Mouse (Mus musculus): ENCODE measurements around the gene Ttll9. TPM values are rescaled to one million over a fixed set of nuclear protein-coding genes. Genes with fewer than 3 reads are reported as not detected.

Ttll9 gene
- total RNA-seq, 2 experiments from 2014 or later: not detected

GRCm38 (mm10) chr2:152939846-152940245, 22.4 kb upstream of the Ttll9 start:
- intact Hi-C loops (cut with DNase I): loop anchor here (5.0 kb wide), 1 partner anchor 77 kb away; the partner anchor contains the start of gene Pdrg1
- DNase-seq (ENCODE audit: low spot score): no peak

GRCm38 (mm10) chr2:152941106-152941505, 21.2 kb upstream of the Ttll9 start:
- intact Hi-C loops (cut with DNase I): loop anchor here (5.0 kb wide), 1 partner anchor 76 kb away; the partner anchor contains the start of gene Pdrg1

DNA sequence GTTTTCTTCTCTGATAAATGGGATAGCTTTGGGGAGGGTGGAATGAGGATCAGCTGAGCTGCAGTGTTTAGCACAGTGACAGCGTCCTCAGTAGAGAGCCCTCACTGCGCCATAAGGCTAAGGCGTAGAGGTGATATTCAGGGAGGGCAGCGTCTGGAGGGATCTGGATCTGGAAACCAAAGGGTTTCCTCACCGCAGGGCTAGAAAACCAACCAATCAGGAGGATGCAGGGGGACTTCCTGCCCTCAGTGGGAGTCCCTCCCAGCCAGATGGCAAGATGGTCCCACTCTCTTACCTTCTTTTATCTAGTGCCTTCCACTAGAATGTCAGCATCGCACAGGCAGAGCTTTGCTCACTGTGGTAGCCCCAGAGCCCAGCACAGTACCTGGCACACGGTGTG, 20.5 kb upstream of the Ttll9 start:
- intact Hi-C loops (cut with DNase I): loop anchor here (5.0 kb wide), 1 partner anchor 76 kb away; the partner anchor contains the start of gene Pdrg1
- no peak for DNase-seq (ENCODE audit: low spot score)

More at GRCm38 (mm10) chr2:152941106-152941505, 21.2 kb upstream of the Ttll9 start:
- DNase-seq (ENCODE audit: low spot score): no peak

- intact Hi-C loops (cut with DNase I): loop anchor here (5.0 kb wide), 1 partner anchor 74 kb away; the partner anchor contains the start of gene Pdrg1
- DNase-seq (ENCODE audit: low spot score): no peak
Observed at GRCm38 (mm10) chr2:152942898-152943515, 19.3 kb upstream of the Ttll9 start.

GRCm38 (mm10) chr2:152943568-152943967, 18.7 kb upstream of the Ttll9 start:
- intact Hi-C loops (cut with DNase I): loop anchor here (5.0 kb wide), 1 partner anchor 74 kb away; the partner anchor contains the start of gene Pdrg1
- no peak for DNase-seq (ENCODE audit: low spot score)

- no peak for DNase-seq (ENCODE audit: low spot score)
- intact Hi-C loops (cut with DNase I): loop anchor here (5.0 kb wide), 1 partner anchor 73 kb away; the partner anchor contains the start of gene Pdrg1
Observed at GRCm38 (mm10) chr2:152944013-152944412, 18.3 kb upstream of the Ttll9 start.

DNA sequence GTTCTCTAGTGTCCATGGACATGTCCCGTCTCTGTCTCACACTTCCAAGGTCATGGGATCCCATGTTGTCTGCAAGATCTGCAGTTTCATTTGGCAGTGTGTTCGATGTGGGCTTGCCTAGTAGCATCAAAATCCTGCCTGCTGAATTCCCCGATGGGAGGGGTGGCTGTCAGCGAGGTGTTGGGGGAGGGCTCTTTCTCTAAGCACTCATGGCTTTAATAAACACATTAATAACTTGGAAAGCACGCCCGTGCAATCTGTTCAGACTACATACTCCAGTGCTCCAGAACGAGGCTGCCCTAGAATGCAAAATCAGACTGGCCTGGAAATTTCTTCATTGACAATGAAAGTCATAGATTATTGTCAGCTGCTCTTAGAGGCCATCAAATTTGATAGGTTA, 15.2 kb upstream of the Ttll9 start:
- intact Hi-C loops (cut with DNase I): no loop called here

GRCm38 (mm10) chr2:152948438-152949020, 13.8 kb upstream of the Ttll9 start:
- intact Hi-C loops (cut with DNase I): no loop called here
- DNase-seq (ENCODE audit: low spot score): no peak

More for the DNA sequence above, 15.2 kb upstream of the Ttll9 start:
- no peak for DNase-seq (ENCODE audit: low spot score)

DNA sequence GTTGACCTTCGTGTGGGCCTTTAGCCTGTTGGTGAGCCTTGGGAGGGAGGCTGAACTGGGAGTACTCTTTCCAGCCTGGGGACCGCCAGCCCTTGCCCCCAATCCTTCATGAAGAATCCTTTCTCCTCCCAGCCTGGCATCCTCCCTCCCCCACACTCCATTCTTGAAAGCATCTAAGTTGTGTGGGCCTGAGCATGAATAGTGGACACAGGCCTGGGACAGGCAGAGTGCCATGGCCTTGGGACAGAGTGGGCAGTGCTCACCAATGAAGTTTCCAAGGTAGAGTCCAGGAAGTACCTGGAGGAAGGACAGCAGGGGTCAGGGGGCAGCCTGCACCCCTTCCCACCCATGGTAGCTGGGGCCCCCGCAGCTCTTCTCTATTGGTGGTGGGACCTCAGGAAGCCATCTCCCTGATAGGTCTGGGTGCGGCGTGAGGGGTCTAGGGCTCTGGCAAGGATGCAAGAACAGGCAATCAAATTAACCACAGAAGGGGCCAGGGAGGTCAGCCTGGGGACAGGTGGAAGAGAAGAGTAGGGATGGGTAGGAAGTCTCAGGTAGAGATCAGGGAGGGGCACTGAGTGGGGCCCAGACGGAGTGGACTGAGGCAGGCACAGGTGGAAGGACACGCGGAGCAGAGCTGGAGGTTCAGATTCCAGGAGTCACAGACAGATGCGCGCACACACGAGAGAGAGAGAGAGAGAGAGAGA, 11.8 kb upstream of the Ttll9 start:
- intact Hi-C loops (cut with DNase I): no loop called here
- no peak for DNase-seq (ENCODE audit: low spot score)

DNA sequence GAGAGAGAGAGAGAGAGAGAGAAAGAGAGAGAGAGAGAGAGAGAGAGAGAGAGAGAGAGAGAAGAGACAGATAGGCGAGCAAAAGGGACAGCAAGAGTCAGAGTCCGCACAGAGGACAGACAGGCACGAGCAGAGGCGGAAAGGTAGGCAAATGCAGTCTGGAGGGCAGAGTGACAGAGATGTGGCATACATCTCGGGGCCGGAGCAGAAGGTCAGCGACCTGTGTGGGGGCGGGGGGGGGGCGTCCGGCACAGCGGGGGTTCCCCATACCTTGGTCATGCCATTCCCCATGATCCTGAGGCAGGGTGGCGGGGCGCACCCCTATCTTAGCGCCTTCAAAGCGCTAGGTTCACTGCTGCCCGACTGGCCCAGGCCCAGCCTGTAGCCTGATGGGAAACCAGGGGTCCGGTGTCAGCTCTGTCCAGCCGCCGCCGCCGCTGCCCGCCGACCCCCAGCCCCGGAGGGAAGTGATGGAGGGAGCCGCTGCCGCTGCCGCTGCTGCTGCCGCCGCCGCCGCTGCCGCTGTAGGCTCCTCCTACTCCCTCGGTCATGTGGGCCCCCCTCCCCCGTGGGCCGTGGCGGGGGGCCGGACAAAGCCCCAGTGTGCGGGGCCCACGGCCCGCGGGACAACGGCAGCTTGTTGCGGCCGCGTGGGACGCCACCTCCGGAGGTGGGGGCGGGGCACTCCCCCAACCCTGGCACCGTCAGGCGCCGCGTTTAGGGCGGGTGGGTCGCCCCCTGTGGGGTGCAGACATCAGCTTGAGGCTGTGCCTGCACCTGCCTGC, 11.0 kb upstream of the Ttll9 start, which contains the start of gene Dusp15:
Gene Dusp15 (minus strand): TSS at position 634 of the 785 bp plus-strand sequence.
- intact Hi-C loops (cut with DNase I): no loop called here
- no peak for DNase-seq (ENCODE audit: low spot score)

DNA sequence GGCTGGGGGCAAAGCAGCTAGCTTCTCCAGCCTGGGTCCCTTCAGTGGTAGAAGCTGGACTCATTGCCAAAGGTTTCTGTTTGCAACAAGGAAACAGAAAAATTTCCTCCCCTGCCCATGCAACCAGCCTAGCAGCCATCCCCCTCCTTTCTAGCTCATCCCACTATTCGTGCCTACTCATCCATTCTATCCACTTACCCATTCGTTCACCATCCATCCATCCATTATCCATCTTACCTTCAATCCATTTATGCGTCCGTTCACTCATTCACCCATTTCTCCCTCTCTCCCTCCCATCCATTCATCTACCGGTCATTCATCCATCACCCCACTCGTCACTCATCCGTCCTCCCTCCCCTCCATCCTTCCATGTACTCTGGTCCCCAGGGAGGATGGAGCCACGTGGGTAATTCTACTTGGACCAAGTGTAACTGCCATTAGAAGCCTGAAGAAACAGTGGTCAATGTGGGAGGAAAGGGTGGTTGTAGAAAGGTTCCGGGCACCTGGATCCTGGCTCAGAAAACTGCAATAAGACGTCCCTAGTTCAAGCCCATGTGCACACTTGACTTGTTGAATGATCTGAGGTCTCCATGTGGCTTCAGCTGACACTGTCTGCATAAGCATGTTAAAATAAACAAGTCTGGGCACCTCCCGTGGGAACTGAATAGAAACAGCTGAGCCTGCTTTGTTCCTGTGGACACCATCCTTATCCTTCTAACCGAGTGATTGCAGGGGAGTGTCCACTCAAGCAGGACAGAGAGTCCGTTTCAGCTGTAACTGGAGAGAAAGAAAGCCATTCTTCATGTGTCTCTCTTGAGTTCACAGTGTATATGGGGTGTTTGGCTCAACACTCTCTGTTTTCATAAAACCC, 10.2 kb upstream of the Ttll9 start:
- intact Hi-C loops (cut with DNase I): no loop called here

DNA sequence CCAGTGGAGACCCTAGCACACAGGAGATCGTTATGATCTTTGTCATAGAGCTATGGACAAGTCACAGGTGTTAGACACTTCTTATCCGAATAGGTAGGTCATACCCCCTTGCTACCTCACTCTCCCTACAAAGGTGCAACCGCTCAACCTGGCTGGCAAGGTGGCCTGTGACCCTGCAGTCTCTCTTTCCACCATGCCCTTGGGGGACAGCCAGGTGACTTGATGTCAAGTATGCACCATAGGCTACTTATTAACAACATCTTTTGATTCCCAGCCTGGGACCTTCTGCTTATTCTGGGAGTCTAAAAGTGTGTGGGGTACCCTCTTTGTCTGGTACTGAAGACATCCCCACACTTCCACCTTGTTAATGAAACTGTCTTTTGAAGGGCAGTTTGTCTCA, 4.2 kb upstream of the Ttll9 start:
- intact Hi-C loops (cut with DNase I): no loop called here
- no peak for DNase-seq (ENCODE audit: low spot score)

More for the DNA sequence above, 10.2 kb upstream of the Ttll9 start:
- DNase-seq (ENCODE audit: low spot score): no peak

DNA sequence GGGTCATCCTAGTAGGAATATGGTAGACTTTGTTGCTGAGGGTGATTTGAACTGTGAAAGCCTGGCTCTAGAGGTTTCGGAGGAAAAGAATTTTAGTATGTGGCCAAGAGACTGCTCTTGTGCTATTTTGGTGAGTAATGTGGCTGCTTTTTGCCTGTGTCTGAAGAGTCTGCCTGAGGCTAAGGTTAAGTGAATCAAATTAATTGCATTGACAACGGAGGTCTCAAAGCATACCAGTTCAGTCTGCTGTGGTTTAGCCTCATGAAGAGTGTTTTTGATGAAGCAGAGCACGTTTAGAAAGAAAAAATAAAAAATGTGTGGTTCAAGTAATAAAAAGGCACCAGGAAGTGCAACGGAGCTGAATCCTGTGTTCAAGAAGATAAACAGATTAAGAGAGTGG, 3.3 kb downstream of the Ttll9 start:
- intact Hi-C loops (cut with DNase I): no loop called here
- DNase-seq (ENCODE audit: low spot score): no peak

DNA sequence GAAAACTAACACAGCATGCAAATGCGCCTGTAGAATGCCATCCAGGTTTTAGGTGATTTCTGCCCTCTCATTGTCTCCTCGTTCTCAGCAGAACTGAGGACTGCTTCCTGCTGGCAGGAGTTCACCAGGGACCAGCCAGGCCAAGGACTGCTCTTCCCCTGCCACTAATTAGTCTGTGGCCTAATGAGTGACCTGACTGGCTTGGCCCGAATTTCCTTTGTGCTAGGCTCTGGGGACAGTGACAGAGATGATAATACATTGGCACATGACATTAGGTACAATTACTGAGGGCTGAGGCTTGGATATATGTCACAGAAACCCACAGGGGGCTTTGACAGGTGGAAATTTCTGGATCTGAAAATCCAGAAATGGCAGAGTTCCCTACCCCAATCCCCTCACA, 14.7 kb downstream of the Ttll9 start:
- no peak for DNase-seq (ENCODE audit: low spot score)
- intact Hi-C loops (cut with DNase I): no loop called here

GRCm38 (mm10) chr2:152985582-152985981, 23.3 kb downstream of the Ttll9 start:
- DNase-seq (ENCODE audit: low spot score): no peak
- intact Hi-C loops (cut with DNase I): no loop called here

DNA sequence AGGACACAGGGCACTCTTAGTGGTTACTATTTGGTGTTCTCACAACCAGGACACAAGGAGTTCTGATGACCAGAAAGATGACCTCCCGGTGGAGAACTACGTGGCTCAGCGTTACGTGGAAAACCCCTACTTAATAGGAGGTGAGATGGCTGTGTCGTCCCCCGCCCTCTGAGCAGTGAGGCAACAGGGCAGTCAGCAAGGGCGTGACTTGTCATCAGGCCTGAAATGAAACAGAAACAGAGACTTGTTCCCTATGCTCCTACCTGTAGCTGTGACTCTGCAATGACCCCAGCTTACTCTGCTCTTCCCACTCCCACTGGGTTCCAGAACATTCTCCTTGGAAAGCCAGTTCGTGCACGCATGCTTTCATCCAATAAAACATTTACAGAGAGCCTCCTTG, 29.2 kb downstream of the Ttll9 start:
- intact Hi-C loops (cut with DNase I): no loop called here
- DNase-seq (ENCODE audit: low spot score): no peak

GRCm38 (mm10) chr2:152997046-152997445, 34.8 kb downstream of the Ttll9 start:
- DNase-seq (ENCODE audit: low spot score): no peak
- intact Hi-C loops (cut with DNase I): no loop called here

GRCm38 (mm10) chr2:153002492-153003248, 40.4 kb downstream of the Ttll9 start:
- intact Hi-C loops (cut with DNase I): no loop called here
- DNase-seq (ENCODE audit: low spot score): no peak

Data from heart, postnatal 25 days (tissue).